Mouse (Mus musculus): ENCODE data around the gene Gm17509. TPM values are rescaled to one million over a fixed set of nuclear protein-coding genes. Genes with fewer than 3 reads are reported as not detected.

Gm17509 gene
- 0.02 TPM for polyA plus RNA-seq (2012; fragmentation: generic; extraction: Trizol)

DNA sequence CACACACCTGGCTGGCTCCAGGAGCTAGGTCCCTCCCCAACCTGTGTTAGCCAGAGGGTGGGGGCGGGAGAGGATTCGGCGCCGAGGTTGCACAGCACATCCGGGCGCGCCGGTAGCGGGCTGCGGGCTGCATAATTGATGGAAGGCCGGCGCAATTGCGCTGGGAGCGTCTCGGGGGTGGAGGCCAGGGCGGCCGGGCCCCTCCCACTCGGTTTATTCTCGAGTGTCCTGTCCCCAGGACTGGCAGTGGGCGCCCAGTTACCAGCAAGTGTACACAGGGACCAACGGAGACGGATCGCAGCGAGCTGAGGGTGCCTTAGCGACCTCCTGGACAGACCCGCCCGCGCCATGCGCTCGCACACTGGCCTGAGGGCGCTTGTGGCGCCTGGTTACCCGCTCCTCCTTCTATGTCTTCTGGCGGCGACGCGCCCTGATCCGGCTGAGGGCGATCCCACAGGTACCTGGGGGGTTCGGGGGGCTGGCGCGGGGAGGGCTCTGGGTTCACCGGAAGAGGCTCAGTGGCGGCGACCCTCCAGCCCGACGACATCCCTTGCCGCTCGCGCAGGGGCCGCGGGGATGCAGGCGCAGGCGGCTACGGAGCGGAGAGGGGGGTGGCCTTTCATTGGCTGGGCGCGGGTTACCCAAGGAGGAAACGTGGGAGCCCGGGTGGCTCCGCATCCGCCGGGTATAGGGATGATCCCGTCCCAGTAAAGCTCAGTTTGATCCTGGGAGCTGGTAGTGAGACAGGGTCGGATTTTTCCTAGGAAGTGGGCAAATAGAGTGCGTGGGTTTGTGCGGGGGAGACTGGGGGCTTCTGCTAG, at the start of gene Gm17509:
Gene Gm17509, minus strand, starts transcription at position 575 of the 821 bp plus-strand sequence.
- Histone ChIP-seq H3K4me3 (peak within 1 kb of the TSS; percentile 28), H3ac (ENCODE audit: control insufficient read depth, insufficient read length) (peak within 1 kb of the TSS; percentile 93), H3K4me2 (ENCODE audit: low read depth) (peak within 1 kb of the TSS; percentile 64), H3K36me3 (ENCODE audit: control insufficient read depth, insufficient read depth) (no peaks in the 10 kb centered on the region), H3K27me3 (ENCODE audit: control insufficient read depth, insufficient read depth, insufficient read length) (no peaks in the 10 kb centered on the region), H3K79me2 (ENCODE audit: control insufficient read depth, insufficient read depth) (no peaks in the 10 kb centered on the region)
- no peak for TF ChIP-seq MAX (IDR thresholded peaks at IDR 0.05; ENCODE audit: low read depth)
- TF ChIP-seq POLR2A (IDR thresholded peaks at IDR 0.05; ENCODE audit: insufficient read length, low read depth): peak; percentile 67

DNA sequence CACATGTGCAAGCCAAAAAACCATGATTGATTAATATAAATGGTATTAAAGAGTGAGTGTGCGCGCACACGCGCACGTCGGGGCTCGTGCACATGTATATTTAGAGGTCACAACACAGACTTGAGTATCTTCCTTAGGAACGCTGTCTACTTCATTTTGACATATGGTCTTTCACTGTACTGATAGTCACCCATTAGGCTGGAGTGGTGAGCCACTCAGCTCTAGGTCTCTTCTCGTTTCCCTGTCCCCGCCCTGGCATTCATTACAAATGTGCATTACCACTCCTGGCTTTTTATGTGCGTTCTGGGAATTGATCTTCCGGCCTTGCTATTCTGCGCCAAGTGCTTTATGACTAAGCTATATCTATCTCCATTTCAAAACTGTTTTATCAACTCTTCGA, 47.1 kb upstream of the Gm17509 start:
- H3K27me3 ChIP-seq (ENCODE audit: control insufficient read depth, insufficient read depth, insufficient read length): no peaks in the 10 kb centered on the region
- no peaks in the 10 kb centered on the region for H3K79me2 ChIP-seq (ENCODE audit: control insufficient read depth, insufficient read depth)
- no peak overlapping the region for H3K4me2 ChIP-seq (ENCODE audit: low read depth)
- no peak overlapping the region for H3K4me3 ChIP-seq
- no peak for TF ChIP-seq CEBPB (IDR thresholded peaks at IDR 0.05; ENCODE audit: insufficient read depth, poor library complexity, severe bottlenecking)
- no peak for TF ChIP-seq MAX (IDR thresholded peaks at IDR 0.05; ENCODE audit: low read depth)
- TF ChIP-seq USF1 (IDR thresholded peaks at IDR 0.05; ENCODE audit: low read depth): no peak
- no peak for TF ChIP-seq REST (IDR thresholded peaks at IDR 0.05; ENCODE audit: insufficient read depth, insufficient read length)
- no peak for TF ChIP-seq SRF (IDR thresholded peaks at IDR 0.05; ENCODE audit: control insufficient read depth, insufficient read length, low read depth)
- TF ChIP-seq MYOD1 (IDR thresholded peaks at IDR 0.05; ENCODE audit: control insufficient read depth in 1 of 3, insufficient read length in 2 of 3, low read depth in 2 of 3): no peak
- no peak for TF ChIP-seq TCF12 (IDR thresholded peaks at IDR 0.05; ENCODE audit: insufficient read depth, poor library complexity, severe bottlenecking)
- TF ChIP-seq POLR2AphosphoS2 (IDR thresholded peaks at IDR 0.05; ENCODE audit: insufficient read length, low read depth): no peak
- TF ChIP-seq TCF3 (IDR thresholded peaks at IDR 0.05; ENCODE audit: insufficient read length, low read depth): no peak
- no peak for TF ChIP-seq E2F4 (IDR thresholded peaks at IDR 0.05; ENCODE audit: insufficient read depth)
- TF ChIP-seq MYOG (IDR thresholded peaks at IDR 0.05; ENCODE audit: control insufficient read depth in 1 of 3, insufficient read depth in 1 of 3, insufficient read length in 2 of 3, low read depth in 2 of 3): no peak
- TF ChIP-seq POLR2A (IDR thresholded peaks at IDR 0.05; ENCODE audit: insufficient read length, low read depth): no peak
- H3ac ChIP-seq (ENCODE audit: control insufficient read depth, insufficient read length): no peak overlapping the region
- no peaks in the 10 kb centered on the region for H3K36me3 ChIP-seq (ENCODE audit: control insufficient read depth, insufficient read depth)

GRCm38 (mm10) chr13:117266156-117266555, 45.3 kb upstream of the Gm17509 start:
- H3ac ChIP-seq (ENCODE audit: control insufficient read depth, insufficient read length): no peak overlapping the region
- TF ChIP-seq POLR2AphosphoS2 (IDR thresholded peaks at IDR 0.05; ENCODE audit: insufficient read length, low read depth) (no peak), E2F4 (IDR thresholded peaks at IDR 0.05; ENCODE audit: insufficient read depth) (no peak), MAX (IDR thresholded peaks at IDR 0.05; ENCODE audit: low read depth) (no peak), SRF (IDR thresholded peaks at IDR 0.05; ENCODE audit: control insufficient read depth, insufficient read length, low read depth) (no peak), POLR2A (IDR thresholded peaks at IDR 0.05; ENCODE audit: insufficient read length, low read depth) (no peak), CEBPB (IDR thresholded peaks at IDR 0.05; ENCODE audit: insufficient read depth, poor library complexity, severe bottlenecking) (no peak), TCF3 (IDR thresholded peaks at IDR 0.05; ENCODE audit: insufficient read length, low read depth) (no peak), TCF12 (IDR thresholded peaks at IDR 0.05; ENCODE audit: insufficient read depth, poor library complexity, severe bottlenecking) (no peak), REST (IDR thresholded peaks at IDR 0.05; ENCODE audit: insufficient read depth, insufficient read length) (no peak)
- H3K4me3 ChIP-seq: no peak overlapping the region
- no peak overlapping the region for H3K4me2 ChIP-seq (ENCODE audit: low read depth)
- no peaks in the 10 kb centered on the region for H3K79me2 ChIP-seq (ENCODE audit: control insufficient read depth, insufficient read depth)
- H3K36me3 ChIP-seq (ENCODE audit: control insufficient read depth, insufficient read depth): no peaks in the 10 kb centered on the region
- H3K27me3 ChIP-seq (ENCODE audit: control insufficient read depth, insufficient read depth, insufficient read length): no peaks in the 10 kb centered on the region

DNA sequence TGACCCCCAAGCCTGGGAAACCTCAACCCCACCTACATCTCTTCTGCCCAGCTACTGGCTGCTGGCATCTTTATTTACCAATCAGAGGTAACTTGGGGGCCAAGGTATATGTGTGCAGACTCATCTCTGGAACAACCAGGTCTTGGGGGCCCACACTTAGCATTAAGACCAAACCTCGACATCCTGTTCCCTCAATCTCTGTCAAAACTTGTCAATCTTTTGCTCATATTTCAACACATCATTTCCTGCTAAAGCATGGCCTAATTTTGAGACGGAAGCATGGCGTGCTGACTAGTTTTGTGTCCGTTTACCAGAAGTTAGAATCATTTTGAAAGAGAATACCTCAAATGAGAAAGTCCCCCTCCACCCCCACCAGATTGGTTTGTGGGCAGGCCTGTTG, 39.8 kb upstream of the Gm17509 start:
- TF ChIP-seq USF1 (IDR thresholded peaks at IDR 0.05; ENCODE audit: low read depth): no peak
- no peak for TF ChIP-seq MAX (IDR thresholded peaks at IDR 0.05; ENCODE audit: low read depth)
- no peak for TF ChIP-seq MYOD1 (IDR thresholded peaks at IDR 0.05; ENCODE audit: control insufficient read depth in 1 of 3, insufficient read length in 2 of 3, low read depth in 2 of 3)
- TF ChIP-seq E2F4 (IDR thresholded peaks at IDR 0.05; ENCODE audit: insufficient read depth): no peak
- TF ChIP-seq POLR2AphosphoS2 (IDR thresholded peaks at IDR 0.05; ENCODE audit: insufficient read length, low read depth): no peak
- TF ChIP-seq TCF12 (IDR thresholded peaks at IDR 0.05; ENCODE audit: insufficient read depth, poor library complexity, severe bottlenecking): no peak
- no peak for TF ChIP-seq MYOG (IDR thresholded peaks at IDR 0.05; ENCODE audit: control insufficient read depth in 1 of 3, insufficient read depth in 1 of 3, insufficient read length in 2 of 3, low read depth in 2 of 3)
- no peak for TF ChIP-seq CEBPB (IDR thresholded peaks at IDR 0.05; ENCODE audit: insufficient read depth, poor library complexity, severe bottlenecking)
- no peak for TF ChIP-seq TCF3 (IDR thresholded peaks at IDR 0.05; ENCODE audit: insufficient read length, low read depth)
- no peak for TF ChIP-seq REST (IDR thresholded peaks at IDR 0.05; ENCODE audit: insufficient read depth, insufficient read length)
- no peak for TF ChIP-seq POLR2A (IDR thresholded peaks at IDR 0.05; ENCODE audit: insufficient read length, low read depth)
- TF ChIP-seq SRF (IDR thresholded peaks at IDR 0.05; ENCODE audit: control insufficient read depth, insufficient read length, low read depth): no peak
- H3K27me3 ChIP-seq (ENCODE audit: control insufficient read depth, insufficient read depth, insufficient read length): no peaks in the 10 kb centered on the region
- no peaks in the 10 kb centered on the region for H3K79me2 ChIP-seq (ENCODE audit: control insufficient read depth, insufficient read depth)
- no peak overlapping the region for H3K4me3 ChIP-seq
- H3K36me3 ChIP-seq (ENCODE audit: control insufficient read depth, insufficient read depth): no peaks in the 10 kb centered on the region
- H3ac ChIP-seq (ENCODE audit: control insufficient read depth, insufficient read length): no peak overlapping the region
- H3K4me2 ChIP-seq (ENCODE audit: low read depth): no peak overlapping the region

- H3K79me2 ChIP-seq (ENCODE audit: control insufficient read depth, insufficient read depth): no peaks in the 10 kb centered on the region
- H3K4me3 ChIP-seq: no peak overlapping the region
- H3K4me2 ChIP-seq (ENCODE audit: low read depth): no peak overlapping the region
- TF ChIP-seq MYOG (IDR thresholded peaks at IDR 0.05; ENCODE audit: control insufficient read depth in 1 of 3, insufficient read depth in 1 of 3, insufficient read length in 2 of 3, low read depth in 2 of 3): no peak
- TF ChIP-seq CEBPB (IDR thresholded peaks at IDR 0.05; ENCODE audit: insufficient read depth, poor library complexity, severe bottlenecking): no peak
- no peak for TF ChIP-seq MAX (IDR thresholded peaks at IDR 0.05; ENCODE audit: low read depth)
- no peak for TF ChIP-seq REST (IDR thresholded peaks at IDR 0.05; ENCODE audit: insufficient read depth, insufficient read length)
- no peak for TF ChIP-seq POLR2AphosphoS2 (IDR thresholded peaks at IDR 0.05; ENCODE audit: insufficient read length, low read depth)
- no peak for TF ChIP-seq TCF3 (IDR thresholded peaks at IDR 0.05; ENCODE audit: insufficient read length, low read depth)
- TF ChIP-seq POLR2A (IDR thresholded peaks at IDR 0.05; ENCODE audit: insufficient read length, low read depth): no peak
- TF ChIP-seq TCF12 (IDR thresholded peaks at IDR 0.05; ENCODE audit: insufficient read depth, poor library complexity, severe bottlenecking): no peak
- H3K36me3 ChIP-seq (ENCODE audit: control insufficient read depth, insufficient read depth): no peaks in the 10 kb centered on the region
- H3K27me3 ChIP-seq (ENCODE audit: control insufficient read depth, insufficient read depth, insufficient read length): no peaks in the 10 kb centered on the region
- H3ac ChIP-seq (ENCODE audit: control insufficient read depth, insufficient read length): no peak overlapping the region
These were observed 21.7 kb upstream of the Gm17509 start for GRCm38 (mm10) chr13:117242621-117243020.

All from myocyte (in vitro differentiated cells).